Comparison of ENCODE assay signal across 18 mouse cellular contexts in genomic region chr1:36848036-36848435, GRCm38 (mm10).
A peak's percentile ranks its signal among the peaks of the same experiment; 100 is the strongest.
DNase-seq lines count a peak whose midpoint lies in the region; ATAC-seq and TF ChIP-seq lines count a peak whose summit lies in the region.
"Had no signal": no experiment of that assay in that cellular context is flagged by ENCODE, and none has a peak within 500 bp of the region (broad histone marks: within the 10 kb centered on the region; RNA-seq: fewer than 3 reads in every experiment).

No protein-coding gene starts in this region.

- H3K36me3 ChIP-seq in liver, embryonic 14.5 days (replicated peaks; ENCODE audit: control insufficient read depth, insufficient read depth, low read depth), result peaks cover 8% of the 10 kb centered on the region
- H3K36me3 ChIP-seq in liver, embryonic 11.5 days (ENCODE audit: control insufficient read depth, insufficient read depth, low read length), result peaks cover 3% of the 10 kb centered on the region
- H3K36me3 ChIP-seq: heart, embryonic 15.5 days; midbrain, embryonic 15.5 days had no signal

- H3K4me3 ChIP-seq in gastrocnemius, adult 2 months, result no peak overlapping the region
- no peak overlapping the region for H3K4me3 ChIP-seq in liver, embryonic 14.5 days (ENCODE audit: insufficient read depth in 1 of 2, low read depth in 2 of 2, low read length in 2 of 2)
- H3K4me3 ChIP-seq in liver, embryonic 11.5 days (ENCODE audit: low read depth, low read length), result no peak overlapping the region
- H3K4me3 ChIP-seq: heart, embryonic 15.5 days; limb, embryonic 12.5 days; midbrain, embryonic 15.5 days had no signal

- 60% methylated on average over 1 of the region's 1 CpGs for WGBS in liver, embryonic 14.5 days (ENCODE audit: insufficient replicate concordance)
- 56% methylated on average over 1 of the region's 1 CpGs for WGBS in liver, embryonic 11.5 days

- H3K27me3 ChIP-seq in liver, embryonic 14.5 days (ENCODE audit: control insufficient read depth, insufficient read depth, low read length), result no peaks in the 10 kb centered on the region
- no peaks in the 10 kb centered on the region for H3K27me3 ChIP-seq in liver, embryonic 11.5 days (replicated peaks; ENCODE audit: control insufficient read depth, insufficient read depth, low read length)
- H3K27me3 ChIP-seq: heart, embryonic 15.5 days; limb, embryonic 12.5 days; midbrain, embryonic 15.5 days; Patski had no signal

- no peaks in the 10 kb centered on the region for H3K9me3 ChIP-seq in liver, embryonic 14.5 days (ENCODE audit: control insufficient read depth, low read length)
- H3K9me3 ChIP-seq in liver, embryonic 11.5 days (ENCODE audit: control insufficient read depth, low read length), result no peaks in the 10 kb centered on the region
- H3K9me3 ChIP-seq: heart, embryonic 15.5 days; limb, embryonic 12.5 days; midbrain, embryonic 15.5 days had no signal

- DNase-seq in gastrocnemius, adult 2 months, result no peak
- no peak for DNase-seq in gastrocnemius, postnatal 14 days
- DNase-seq in liver, embryonic 14.5 days (ENCODE audit: low read depth in 3 of 3, low spot score in 3 of 3), result no peak
- no peak for DNase-seq in liver, embryonic 11.5 days (ENCODE audit: low spot score)
- peak; percentile 73 for DNase-seq in ES-CJ7 (ENCODE audit: low read depth, low spot score)
- peak; percentile 18 for DNase-seq in naive thymus-derived CD4-positive, alpha-beta T cell, adult 2 months (ENCODE audit: low read depth)
- no peak for DNase-seq in embryo, embryonic 11 days
- DNase-seq: adrenal gland, postnatal 36 days; cerebellum, adult 18-20 months; cerebellum, postnatal 36 days; kidney, adult 8-10 months; kidney, postnatal 36 days; lung, postnatal 14 days; right cerebral cortex, postnatal 25 days had no signal

- no peak for TF ChIP-seq EP300 in liver, embryonic 14.5 days (IDR thresholded peaks at IDR 0.05; ENCODE audit: low read depth)

- no peak for ATAC-seq in liver, embryonic 14.5 days (ENCODE audit: insufficient read depth)
- no peak for ATAC-seq in liver, embryonic 11.5 days (replicated peaks; ENCODE audit: low FRiP score)
- ATAC-seq: midbrain, embryonic 15.5 days; Patski had no signal

- no peak overlapping the region for H3K9ac ChIP-seq in liver, embryonic 14.5 days (replicated peaks)
- no peak overlapping the region for H3K9ac ChIP-seq in liver, embryonic 11.5 days (ENCODE audit: low read depth, low read length)
- H3K9ac ChIP-seq: heart, embryonic 15.5 days; limb, embryonic 12.5 days; midbrain, embryonic 15.5 days had no signal

- peaks cover 0 to 2% of the 10 kb centered on the region in 2 experiments; a peak in 2 of 4 replicates for H3K4me1 ChIP-seq in liver, embryonic 14.5 days (replicated peaks; ENCODE audit: control insufficient read depth in 2 of 2, insufficient read depth in 2 of 2, low read length in 1 of 2)
- peaks cover 5% of the 10 kb centered on the region; the same call in 1 of the 2 replicates for H3K4me1 ChIP-seq in liver, embryonic 11.5 days (replicated peaks; ENCODE audit: control insufficient read depth, insufficient read depth, low read length)
- H3K4me1 ChIP-seq: midbrain, embryonic 15.5 days had no signal

- intact Hi-C loops in gastrocnemius, adult 2 months (cut with DNase I), result loop anchor here (5.0 to 10.0 kb wide), 3 partner anchors 74 to 277 kb away; no protein-coding TSS in a partner anchor
- intact Hi-C loops in gastrocnemius, postnatal 14 days (cut with DNase I; ENCODE audit: low total_unique reads), result no loop called here

- H3K4me2 ChIP-seq in liver, embryonic 14.5 days (ENCODE audit: low read depth), result no peak overlapping the region
- no peak overlapping the region for H3K4me2 ChIP-seq in liver, embryonic 11.5 days
- H3K4me2 ChIP-seq: heart, embryonic 15.5 days; limb, embryonic 12.5 days; midbrain, embryonic 15.5 days had no signal

- peak; percentile 24; the same call in 1 of the 2 replicates for TF ChIP-seq CTCF in gastrocnemius, adult 2 months (IDR thresholded peaks at IDR 0.05)
- TF ChIP-seq CTCF in liver, embryonic 14.5 days (IDR thresholded peaks at IDR 0.05; ENCODE audit: low read depth), result peak; percentile 52

- no peak overlapping the region for H3K27ac ChIP-seq in gastrocnemius, adult 2 months
- no peak overlapping the region for H3K27ac ChIP-seq in liver, embryonic 14.5 days
- no peak overlapping the region for H3K27ac ChIP-seq in liver, embryonic 11.5 days (ENCODE audit: low read depth, low read length)
- H3K27ac ChIP-seq: heart, embryonic 15.5 days; limb, embryonic 12.5 days; midbrain, embryonic 15.5 days had no signal

Comparison
In these comparisons a context has a peak if more than half of its experiments do, and no peak if none do; other contexts are left out.
1. DNase-seq: peak in ES-CJ7 (single experiment) and naive thymus-derived CD4-positive, alpha-beta T cell, adult 2 months (single experiment); none in gastrocnemius, adult 2 months (single experiment), gastrocnemius, postnatal 14 days (single experiment), liver, embryonic 14.5 days (0 of 3), liver, embryonic 11.5 days (single experiment) and embryo, embryonic 11 days (single experiment).